23 mouse cellular contexts compared by ENCODE assay signal in genomic region chr1:40399639-40400038, GRCm38 (mm10). TPM values are rescaled to one million over a fixed set of nuclear protein-coding genes. Genes with fewer than 3 reads are reported as not detected.
DNase-seq lines count a peak whose midpoint lies in the region; ATAC-seq lines count a peak whose summit lies in the region.
"Had no signal": no experiment of that assay in that cellular context is flagged by ENCODE, and none has a peak within 500 bp of the region (broad histone marks: within the 10 kb centered on the region; RNA-seq: fewer than 3 reads in every experiment).

No protein-coding gene starts in this region.

- H3K4me1 ChIP-seq in kidney, embryonic 15.5 days = no peaks in the 10 kb centered on the region
- H3K4me1 ChIP-seq: embryonic facial prominence, embryonic 12.5 days; embryonic facial prominence, embryonic 15.5 days; forebrain, embryonic 15.5 days; hindbrain, embryonic 12.5 days; hindbrain, embryonic 15.5 days had no signal

- peak; percentile 64 for ATAC-seq in CD4-positive, CD25-positive, alpha-beta regulatory T cell, adult 4 months
- ATAC-seq in common myeloid progenitor, adult 5-6 weeks (replicated peaks; ENCODE audit: low read depth, poor library complexity, severe bottlenecking) = peak; percentile 47; the same call in 1 of the 2 replicates
- peak; percentile 25; the same call in 1 of the 2 replicates for ATAC-seq in megakaryocyte, adult 5-6 weeks (ENCODE audit: poor library complexity, severe bottlenecking)
- no peak for ATAC-seq in kidney, embryonic 15.5 days (replicated peaks; ENCODE audit: low FRiP score)
- ATAC-seq: forebrain, embryonic 15.5 days; intestine, embryonic 16.5 days had no signal

- H3K4me3 ChIP-seq in kidney, embryonic 15.5 days (replicated peaks) = no peak overlapping the region
- H3K4me3 ChIP-seq: embryonic facial prominence, embryonic 12.5 days; embryonic facial prominence, embryonic 15.5 days; forebrain, embryonic 15.5 days; hindbrain, embryonic 12.5 days; hindbrain, embryonic 15.5 days had no signal

- 96% methylated on average over 6 of the region's 6 CpGs for WGBS in kidney, embryonic 15.5 days

- H3K27me3 ChIP-seq in kidney, embryonic 15.5 days = no peaks in the 10 kb centered on the region
- H3K27me3 ChIP-seq: CH12.LX; embryonic facial prominence, embryonic 12.5 days; embryonic facial prominence, embryonic 15.5 days; forebrain, embryonic 15.5 days; hindbrain, embryonic 12.5 days; hindbrain, embryonic 15.5 days had no signal

- H3K9ac ChIP-seq in kidney, embryonic 15.5 days = no peak overlapping the region
- H3K9ac ChIP-seq: embryonic facial prominence, embryonic 12.5 days; embryonic facial prominence, embryonic 15.5 days; forebrain, embryonic 15.5 days; hindbrain, embryonic 12.5 days; hindbrain, embryonic 15.5 days had no signal

- no peak overlapping the region for H3K4me2 ChIP-seq in kidney, embryonic 15.5 days
- H3K4me2 ChIP-seq: embryonic facial prominence, embryonic 12.5 days; embryonic facial prominence, embryonic 15.5 days; forebrain, embryonic 15.5 days; heart, embryonic 11.5 days; hindbrain, embryonic 12.5 days; hindbrain, embryonic 15.5 days had no signal

- H3K27ac ChIP-seq in kidney, embryonic 15.5 days = no peak overlapping the region
- H3K27ac ChIP-seq: embryonic facial prominence, embryonic 12.5 days; embryonic facial prominence, embryonic 15.5 days; forebrain, embryonic 15.5 days; hindbrain, embryonic 12.5 days; hindbrain, embryonic 15.5 days had no signal

- H3K36me3 ChIP-seq in kidney, embryonic 15.5 days = no peaks in the 10 kb centered on the region
- H3K36me3 ChIP-seq: embryonic facial prominence, embryonic 12.5 days; embryonic facial prominence, embryonic 15.5 days; forebrain, embryonic 15.5 days; hindbrain, embryonic 12.5 days; hindbrain, embryonic 15.5 days had no signal

- peak; percentile 72 for DNase-seq in CD4-positive helper T cell, adult 2 months (ENCODE audit: low read depth, low spot score)
- DNase-seq in heart, adult 9 months (ENCODE audit: low spot score in 2 of 2) = no peak
- DNase-seq in heart, adult 8-10 months (ENCODE audit: low spot score) = no peak
- DNase-seq: adrenal gland, adult 8-10 months; adrenal gland, postnatal 25 days; B cell, adult 2 months; cerebellum, adult 18-20 months; cerebellum, adult 9-10 months; cerebellum, postnatal 14 days; gastrocnemius, postnatal 25 days; heart, adult 18-20 months had no signal

- no peaks in the 10 kb centered on the region for H3K9me3 ChIP-seq in kidney, embryonic 15.5 days (replicated peaks)
- H3K9me3 ChIP-seq: embryonic facial prominence, embryonic 12.5 days; embryonic facial prominence, embryonic 15.5 days; forebrain, embryonic 15.5 days; hindbrain, embryonic 12.5 days; hindbrain, embryonic 15.5 days had no signal

RNA-seq across cellular contexts. Expression of gene Il1rl1, which starts 29.7 kb away (rescaled TPM):
- 10 to 100 TPM in 1 of 2 experiments, 1 to 10 TPM in 1; 9.2 to 11.5 TPM for polyA plus RNA-seq in CD4-positive, CD25-positive, alpha-beta regulatory T cell, adult 4 months (2017; shearing (Covaris generic))
- 40.6 and 44.8 TPM in 2 replicates for total RNA-seq in common myeloid progenitor, adult 5-6 weeks (2017)
- 4.2 and 7.3 TPM in 2 replicates for total RNA-seq in megakaryocyte, adult 5-6 weeks (2015)
- total RNA-seq in megakaryocyte, adult 5-6 weeks (2017) = 5.7 and 8.9 TPM in 2 replicates
- polyA plus RNA-seq in kidney, embryonic 15.5 days (2015; fragmentation: Nextera tagmentation; extraction: Ambion mirVana) = 0.38 and 0.51 TPM in 2 replicates
- 1 to 10 TPM in 1 of 4 experiments, under 1 TPM in 3; 0.37 to 1.6 (median 0.87) TPM for total RNA-seq in heart, adult 8-10 months (2022)
- polyA plus RNA-seq: forebrain, embryonic 15.5 days; hindbrain, embryonic 15.5 days had no signal
